Mouse (Mus musculus) layer of hippocampus, postnatal 36 days (tissue): ENCODE measurements around the gene Mlst8. TPM values are rescaled to one million over a fixed set of nuclear protein-coding genes. Genes with fewer than 3 reads are reported as not detected.
"Not testable (repeated sequence)": the region's sequence is repeated elsewhere in the genome, so short reads cannot be mapped to it uniquely, and the experiment has no call there.

ENCODE experiments used
- DNase-seq, 2 experiments: peaks; one replicate each; pipeline ENCODE4 v3.0.0; 2022
- total RNA-seq, 2 experiments: library from RNA; stranded (reverse); gene quantifications; 2 replicates each; pipeline ENCODE4 v1.2.3; 2021

The Mlst8 gene
- total RNA-seq, 2 experiments from 2014 or later = 40.7 to 45.0 TPM

DNA sequence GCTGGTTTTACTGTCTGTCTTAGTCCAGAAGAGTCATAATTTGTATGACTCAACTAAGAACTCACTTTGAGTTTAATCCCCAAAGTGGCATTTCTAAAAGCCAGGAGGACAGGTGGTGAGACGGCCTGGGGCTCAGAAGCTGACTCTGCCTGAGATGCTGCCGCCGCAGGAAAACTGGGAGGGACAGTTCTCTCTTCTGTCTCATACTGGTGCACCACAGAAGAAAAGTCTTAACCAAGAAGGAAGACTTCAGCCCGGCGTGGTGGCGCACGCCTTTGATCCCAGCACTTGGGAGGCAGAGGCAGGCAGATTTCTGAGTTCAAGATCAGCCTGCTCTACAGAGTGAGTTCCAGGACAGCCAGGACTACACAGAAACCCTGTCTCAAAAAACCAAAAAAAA, 53.0 kb downstream of the Mlst8 start:
- no peak for DNase-seq

DNA sequence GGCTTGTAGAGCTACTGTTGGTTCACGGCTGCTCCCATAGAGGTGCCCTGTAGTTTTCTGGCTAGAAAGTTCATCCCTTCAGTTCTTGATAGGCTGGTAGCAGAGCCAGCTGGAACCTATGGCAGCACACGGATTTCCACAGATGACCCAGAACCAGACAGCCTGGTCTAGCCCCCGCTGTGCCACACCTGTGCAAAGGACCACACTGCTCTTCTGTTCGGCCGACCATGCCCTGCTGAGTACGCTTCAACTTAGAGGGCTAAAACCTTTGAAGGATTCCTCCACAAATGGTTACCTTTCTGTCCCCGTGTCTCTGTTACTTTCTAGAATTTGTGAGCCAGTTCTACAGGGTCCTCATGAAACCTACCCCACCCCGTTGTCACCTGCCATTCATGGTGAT, 53.6 kb downstream of the Mlst8 start:
- not testable (repeated sequence) for DNase-seq

DNA sequence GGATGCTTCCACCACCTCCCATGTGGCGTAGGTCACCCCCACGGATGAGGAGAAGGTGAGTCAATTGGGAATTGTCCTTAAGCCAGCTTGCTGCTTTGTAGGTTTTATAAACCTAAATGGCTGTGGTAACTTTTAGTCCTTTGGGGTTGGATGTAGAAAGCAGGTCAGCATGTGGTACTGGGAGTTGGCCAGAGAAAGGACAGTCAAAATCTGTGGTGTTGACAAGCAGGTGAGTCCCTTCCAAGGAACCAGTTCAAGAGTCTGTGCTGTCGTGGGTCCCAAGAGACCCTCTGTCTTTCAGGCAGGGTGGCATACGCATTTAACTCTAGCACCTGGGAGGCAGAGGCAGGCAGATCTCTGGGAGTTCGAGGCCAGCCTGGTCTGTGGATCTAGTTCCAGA, 54.4 kb downstream of the Mlst8 start:
- no peak for DNase-seq

Other genes with a start within 250 kb of the Mlst8 start
- gene Ccnf, start 227.6 kb downstream of the Mlst8 start, total RNA-seq = 1 to 10 TPM; 4.9 to 6.1 TPM
- gene Abca17, start 128.0 kb downstream of the Mlst8 start, total RNA-seq = 1 to 10 TPM in 1 of 2 experiments, under 1 TPM in 1; 0.96 to 1.1 TPM
- 10 to 100 TPM; 64.8 to 65.3 TPM for gene Abca3, start 127.1 kb downstream of the Mlst8 start, total RNA-seq
- 100 to 1,000 TPM; 123 to 127 TPM for gene Rnps1, start 64.5 kb downstream of the Mlst8 start, total RNA-seq
- gene Eci1, start 52.4 kb downstream of the Mlst8 start, total RNA-seq = 10 to 100 TPM; 29.2 to 30.2 TPM
- gene Dnase1l2, start 36.0 kb downstream of the Mlst8 start, total RNA-seq = 10 to 100 TPM; 11.0 to 14.2 TPM
- 10 to 100 TPM; 30.3 to 42.7 TPM for gene E4f1, start 8.8 kb downstream of the Mlst8 start, total RNA-seq
- gene Pgp, start 8.7 kb downstream of the Mlst8 start, total RNA-seq = 10 to 100 TPM; 62.3 to 66.4 TPM
- 1 to 10 TPM; 1.9 to 2.6 TPM for gene Bricd5, start 5.2 kb downstream of the Mlst8 start, total RNA-seq
- 100 to 1,000 TPM; 158 to 160 TPM for gene Caskin1, start 9.5 kb upstream of the Mlst8 start, total RNA-seq
- 10 to 100 TPM; 86.7 to 95.1 TPM for gene Traf7, start 48.9 kb upstream of the Mlst8 start, total RNA-seq
- gene Rab26, start 55.1 kb upstream of the Mlst8 start, total RNA-seq = 10 to 100 TPM; 72.9 to 76.8 TPM
- gene Pkd1, start 70.8 kb upstream of the Mlst8 start, total RNA-seq = 10 to 100 TPM; 84.9 to 95.3 TPM
- 100 to 1,000 TPM; 181 to 184 TPM for gene Tsc2, start 153.6 kb upstream of the Mlst8 start, total RNA-seq
- 1 to 10 TPM; 3.9 to 6.9 TPM for gene Nthl1, start 153.6 kb upstream of the Mlst8 start, total RNA-seq
- gene Slc9a3r2, start 171.2 kb upstream of the Mlst8 start, total RNA-seq = 10 to 100 TPM; 41.1 to 43.3 TPM
- 1 to 10 TPM; 1.7 to 2.9 TPM for gene Npw, start 179.4 kb upstream of the Mlst8 start, total RNA-seq
- gene Zfp598, start 190.6 kb upstream of the Mlst8 start, total RNA-seq = 10 to 100 TPM; 38.2 to 43.5 TPM
- 100 to 1,000 TPM; 152 to 165 TPM for gene Syngr3, start 210.9 kb upstream of the Mlst8 start, total RNA-seq
- 10 to 100 TPM; 17.0 to 22.7 TPM for gene Gfer, start 217.1 kb upstream of the Mlst8 start, total RNA-seq
- gene Noxo1, start 217.2 kb upstream of the Mlst8 start, total RNA-seq = 1 to 10 TPM; 2.5 to 3.0 TPM
- 10 to 100 TPM; 26.1 to 29.4 TPM for gene Tbl3, start 228.6 kb upstream of the Mlst8 start, total RNA-seq
- gene Rnf151, start 239.0 kb upstream of the Mlst8 start, total RNA-seq = not detected
- 100 to 1,000 TPM; 326 to 349 TPM for gene Rps2, start 239.0 kb upstream of the Mlst8 start, total RNA-seq
- gene Ndufb10, start 245.4 kb upstream of the Mlst8 start, total RNA-seq = 100 to 1,000 TPM; 199 to 228 TPM
- gene Rpl3l, start 248.7 kb upstream of the Mlst8 start, total RNA-seq = under 1 TPM in 1 of 2 experiments, not detected in 1; 0.56 TPM